Mouse (Mus musculus): Measurements from ENCODE around the gene Git1. TPM values are rescaled to one million over a fixed set of nuclear protein-coding genes. Genes with fewer than 3 reads are reported as not detected.

Git1 gene
- polyA plus RNA-seq, 1 experiment from 2014 or later, result 11.9 TPM

DNA sequence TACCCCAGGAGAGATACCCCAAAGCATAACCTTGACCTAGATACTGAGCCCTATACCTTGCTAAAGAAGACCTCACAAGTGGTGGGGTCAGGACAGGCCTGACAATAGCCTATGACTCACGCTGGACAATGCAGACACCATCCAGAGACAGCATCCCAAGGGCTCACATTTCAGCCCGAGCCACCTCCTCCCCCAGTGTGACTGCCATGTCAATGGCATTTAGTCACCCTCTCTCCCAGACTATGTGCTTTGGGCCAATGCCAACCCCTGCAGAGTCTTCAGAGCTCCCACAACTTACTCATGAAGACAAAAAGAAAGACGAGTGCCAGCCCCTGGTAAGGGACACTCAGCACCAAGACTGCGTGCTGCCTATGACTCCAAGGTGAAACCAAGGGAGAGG is 28.7 kb upstream of the Git1 start:
- peak overlapping the region; percentile 68; the same call in 1 of the 2 replicates for H3K27ac ChIP-seq
- no peak overlapping the region for H3K4me3 ChIP-seq
- peaks cover 12% of the 10 kb centered on the region; the same call in 1 of the 2 replicates for H3K36me3 ChIP-seq
- 48% methylated on average over 4 of the region's 4 CpGs for whole genome bisulfite sequencing
- H3K27me3 ChIP-seq (ENCODE audit: insufficient read depth, poor library complexity, severe bottlenecking), result peaks cover 92% of the 10 kb centered on the region
- peaks cover 58% of the 10 kb centered on the region for H3K4me1 ChIP-seq
- DNase-seq (ENCODE audit: low spot score), result no peak
- no peaks in the 10 kb centered on the region for H3K9me3 ChIP-seq

DNA sequence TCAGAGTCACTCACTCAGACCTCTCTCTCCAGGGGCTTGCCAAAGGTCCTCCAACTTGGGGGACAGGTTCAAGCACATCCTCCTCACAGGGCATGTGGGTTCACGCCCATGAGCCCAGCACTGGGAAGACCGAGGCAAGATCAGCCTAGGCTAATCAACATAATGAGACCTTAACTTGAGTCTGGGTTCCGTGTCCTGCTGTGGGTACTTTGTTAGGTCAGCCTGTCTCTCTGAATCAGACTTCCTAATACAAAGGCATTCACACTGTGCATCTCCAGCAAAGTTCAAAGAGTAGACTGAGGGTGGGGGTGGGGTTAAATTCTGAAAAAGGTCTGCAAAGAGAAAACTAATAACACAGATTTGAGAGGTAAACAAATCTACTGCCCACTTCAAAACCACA is 28.3 kb upstream of the Git1 start:
- DNase-seq (ENCODE audit: low spot score), result no peak
- Histone ChIP-seq H3K4me3 (no peak overlapping the region), H3K27me3 (ENCODE audit: insufficient read depth, poor library complexity, severe bottlenecking) (peaks cover 95% of the 10 kb centered on the region), H3K4me1 (peaks cover 58% of the 10 kb centered on the region), H3K36me3 (peaks cover 14% of the 10 kb centered on the region; the same call in 1 of the 2 replicates), H3K27ac (peak overlapping the region; percentile 68; the same call in 1 of the 2 replicates), H3K9me3 (no peaks in the 10 kb centered on the region)
- WGBS, result 76% methylated on average over 3 of the region's 3 CpGs

DNA sequence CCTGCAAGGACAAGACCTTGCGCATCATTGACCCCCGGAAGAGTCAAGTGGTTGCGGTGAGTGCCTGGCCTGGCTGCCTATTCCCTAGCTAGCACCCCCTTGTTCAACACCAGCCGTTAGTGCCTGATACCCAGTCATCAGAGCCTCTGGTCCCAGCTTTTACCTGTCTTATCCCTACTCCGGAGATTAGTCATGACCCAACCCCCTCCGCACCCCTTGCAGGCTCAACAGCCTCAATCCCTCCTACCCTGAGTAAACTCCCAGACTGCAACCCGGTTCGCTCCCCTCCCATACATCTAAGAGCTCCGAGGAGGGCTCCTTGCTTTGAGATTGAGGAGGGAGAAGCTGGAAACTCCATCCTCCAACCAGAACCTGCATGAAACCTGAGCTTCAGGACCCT is 26.8 kb upstream of the Git1 start:
- 28% methylated on average over 9 of the region's 9 CpGs for WGBS
- Histone ChIP-seq H3K4me1 (peaks cover 61% of the 10 kb centered on the region), H3K27ac (peak overlapping the region; percentile 43; the same call in 1 of the 2 replicates), H3K9me3 (no peaks in the 10 kb centered on the region), H3K36me3 (peaks cover 27% of the 10 kb centered on the region), H3K4me3 (peak overlapping the region; percentile 38), H3K27me3 (ENCODE audit: insufficient read depth, poor library complexity, severe bottlenecking) (peaks cover 98% of the 10 kb centered on the region)
- no peak for DNase-seq (ENCODE audit: low spot score)

DNA sequence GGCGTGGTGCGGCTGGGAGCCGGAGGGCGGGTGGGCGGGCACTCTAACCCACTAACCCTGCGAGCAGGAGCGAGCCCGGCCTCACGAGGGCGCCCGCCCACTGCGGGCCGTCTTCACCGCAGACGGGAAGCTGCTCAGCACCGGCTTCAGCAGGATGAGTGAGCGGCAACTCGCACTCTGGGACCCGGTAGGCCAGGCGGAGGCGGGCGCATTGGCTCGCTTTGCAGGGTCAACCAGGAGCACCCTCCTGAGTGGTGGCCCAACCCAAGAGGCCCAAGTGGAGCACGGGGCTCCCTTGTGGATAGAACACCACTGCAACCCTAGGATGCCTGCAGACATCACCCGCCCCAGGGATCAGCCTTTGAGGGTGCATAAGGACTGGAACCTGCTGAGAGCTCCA is 26.2 kb upstream of the Git1 start:
- no peaks in the 10 kb centered on the region for H3K9me3 ChIP-seq
- WGBS, result 5% methylated on average over 25 of the region's 25 CpGs
- H3K27me3 ChIP-seq (ENCODE audit: insufficient read depth, poor library complexity, severe bottlenecking), result peaks cover 99% of the 10 kb centered on the region
- peaks cover 33% of the 10 kb centered on the region for H3K36me3 ChIP-seq
- peak overlapping the region; percentile 38 for H3K4me3 ChIP-seq
- no peak for DNase-seq (ENCODE audit: low spot score)
- H3K4me1 ChIP-seq, result peaks cover 62% of the 10 kb centered on the region
- H3K27ac ChIP-seq, result peak overlapping the region; percentile 43; the same call in 1 of the 2 replicates

DNA sequence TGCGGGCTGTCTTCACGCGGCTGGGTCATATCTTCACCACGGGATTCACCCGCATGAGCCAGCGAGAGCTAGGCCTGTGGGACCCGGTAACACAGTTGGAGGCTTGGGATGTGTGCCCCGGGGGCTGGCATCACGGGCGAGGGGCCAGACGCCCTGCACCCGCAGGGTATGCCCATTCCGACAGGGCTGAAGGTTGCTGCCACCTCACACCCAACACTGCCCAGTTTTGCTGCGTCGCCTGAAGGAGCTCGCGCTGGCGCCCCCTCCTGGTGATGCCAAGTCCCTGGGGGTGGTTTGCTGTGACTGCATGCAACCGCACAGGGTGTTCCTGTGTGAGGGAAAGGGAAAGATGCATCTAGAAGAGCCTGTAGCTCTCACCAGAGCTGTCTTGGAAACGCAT is 25.6 kb upstream of the Git1 start:
- Histone ChIP-seq H3K27me3 (ENCODE audit: insufficient read depth, poor library complexity, severe bottlenecking) (peaks cover 99% of the 10 kb centered on the region), H3K27ac (0 out of 2 replicates have a peak overlapping the region, but pooled peaks have one; percentile 43), H3K9me3 (no peaks in the 10 kb centered on the region), H3K4me3 (peak overlapping the region; percentile 38), H3K4me1 (peaks cover 55% of the 10 kb centered on the region), H3K36me3 (peaks cover 39% of the 10 kb centered on the region)
- 14% methylated on average over 20 of the region's 20 CpGs for whole genome bisulfite sequencing
- no peak for DNase-seq (ENCODE audit: low spot score)

DNA sequence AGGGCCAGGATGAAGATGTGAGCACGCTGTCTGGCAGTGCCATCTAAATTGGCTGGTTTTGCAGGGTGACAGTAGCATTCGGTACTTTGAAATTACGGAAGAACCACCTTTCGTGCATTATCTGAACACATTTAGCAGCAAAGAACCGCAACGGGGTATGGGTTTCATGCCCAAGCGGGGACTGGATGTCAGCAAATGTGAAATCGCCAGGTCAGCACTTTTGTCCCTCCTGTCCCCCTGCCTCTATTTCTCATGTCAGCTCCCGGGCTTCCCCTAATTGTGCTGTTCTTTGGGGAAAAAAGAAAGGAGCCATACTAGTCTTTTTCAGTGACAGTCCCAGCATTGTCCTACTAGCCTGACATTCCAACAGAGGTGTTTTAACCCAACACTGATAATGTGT is 25.0 kb upstream of the Git1 start:
- 84% methylated on average over 9 of the region's 9 CpGs for WGBS
- Histone ChIP-seq H3K36me3 (peaks cover 43% of the 10 kb centered on the region), H3K27me3 (ENCODE audit: insufficient read depth, poor library complexity, severe bottlenecking) (peaks cover 96% of the 10 kb centered on the region), H3K27ac (no peak overlapping the region), H3K4me1 (peaks cover 49% of the 10 kb centered on the region), H3K9me3 (no peaks in the 10 kb centered on the region), H3K4me3 (no peak overlapping the region)
- DNase-seq (ENCODE audit: low spot score), result no peak

DNA sequence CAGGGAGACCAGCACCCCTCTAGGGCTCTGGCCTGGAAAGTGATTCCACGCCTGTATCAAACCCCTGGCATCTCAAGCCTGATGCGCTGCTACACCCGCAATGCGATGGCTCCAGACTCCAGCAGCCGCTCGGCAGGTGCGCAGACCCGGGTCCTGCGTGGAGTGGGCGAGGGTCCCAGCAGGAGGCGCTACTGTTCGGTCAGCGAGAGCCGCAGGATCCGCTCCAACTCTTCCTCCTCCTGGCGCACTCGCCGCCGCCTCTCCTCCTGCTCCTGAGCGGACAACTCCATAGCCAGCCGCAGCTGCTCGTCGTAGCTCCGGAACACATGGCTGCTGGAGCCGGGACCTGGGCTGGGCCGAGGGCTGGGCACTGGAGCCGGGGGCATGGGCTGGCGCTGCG is 22.0 kb upstream of the Git1 start:
- Histone ChIP-seq H3K4me1 (peaks cover 23% of the 10 kb centered on the region), H3K9me3 (no peaks in the 10 kb centered on the region), H3K4me3 (no peak overlapping the region), H3K27ac (no peak overlapping the region), H3K27me3 (ENCODE audit: insufficient read depth, poor library complexity, severe bottlenecking) (peaks cover 66% of the 10 kb centered on the region), H3K36me3 (peaks cover 44% of the 10 kb centered on the region)
- WGBS, result 66% methylated on average over 29 of the region's 29 CpGs
- DNase-seq (ENCODE audit: low spot score), result no peak

DNA sequence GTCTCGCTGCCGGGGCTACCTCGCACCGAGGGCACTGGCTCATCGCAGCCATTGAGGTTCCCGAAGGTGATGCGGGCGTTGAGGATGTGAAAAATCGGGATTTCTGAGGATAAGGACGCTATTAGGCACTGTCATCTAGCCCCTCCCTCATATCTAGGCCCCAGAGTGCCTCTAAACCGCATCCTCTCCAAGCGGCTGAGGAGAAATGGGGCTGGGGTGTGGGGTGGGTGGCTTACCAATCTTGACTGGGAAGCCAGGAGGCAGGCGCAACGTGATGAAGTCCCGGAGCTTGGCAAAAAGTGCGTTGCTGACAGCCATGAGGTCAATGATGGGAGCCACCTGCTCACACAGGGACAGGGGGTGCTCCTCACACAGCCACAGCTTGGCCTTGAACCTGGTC is 20.6 kb upstream of the Git1 start:
- Histone ChIP-seq H3K27ac (no peak overlapping the region), H3K4me3 (no peak overlapping the region), H3K36me3 (peaks cover 46% of the 10 kb centered on the region), H3K4me1 (peaks cover 12% of the 10 kb centered on the region), H3K9me3 (no peaks in the 10 kb centered on the region), H3K27me3 (ENCODE audit: insufficient read depth, poor library complexity, severe bottlenecking) (peaks cover 57% of the 10 kb centered on the region)
- 83% methylated on average over 16 of the region's 16 CpGs for WGBS
- DNase-seq (ENCODE audit: low spot score), result no peak

DNA sequence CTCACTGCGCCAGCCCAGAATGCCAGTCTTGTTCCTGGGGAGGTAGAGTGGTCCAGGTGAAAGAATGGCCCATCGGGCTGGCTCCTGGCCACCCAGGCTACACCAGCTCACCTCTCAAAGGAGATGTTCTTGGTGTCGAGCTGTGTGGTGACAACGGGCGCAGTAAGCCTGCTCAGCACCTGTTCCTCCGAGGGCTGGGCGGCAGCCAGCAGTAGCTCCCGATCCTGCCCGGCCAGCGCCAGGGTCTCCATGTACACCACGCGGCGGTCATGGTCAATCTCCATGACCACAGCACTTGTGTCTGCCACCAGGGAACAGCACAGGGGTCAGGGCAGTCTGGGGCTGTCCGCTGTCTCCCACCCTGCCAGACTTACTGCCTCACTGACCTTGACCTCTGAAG is 17.1 kb upstream of the Git1 start:
- Histone ChIP-seq H3K4me3 (no peak overlapping the region), H3K36me3 (peaks cover 26% of the 10 kb centered on the region), H3K27ac (no peak overlapping the region), H3K27me3 (ENCODE audit: insufficient read depth, poor library complexity, severe bottlenecking) (peaks cover 23% of the 10 kb centered on the region; the same call in 1 of the 2 replicates), H3K9me3 (no peaks in the 10 kb centered on the region), H3K4me1 (peaks cover 8% of the 10 kb centered on the region)
- WGBS, result 91% methylated on average over 14 of the region's 14 CpGs
- peak; percentile 73 for DNase-seq (ENCODE audit: low spot score)

DNA sequence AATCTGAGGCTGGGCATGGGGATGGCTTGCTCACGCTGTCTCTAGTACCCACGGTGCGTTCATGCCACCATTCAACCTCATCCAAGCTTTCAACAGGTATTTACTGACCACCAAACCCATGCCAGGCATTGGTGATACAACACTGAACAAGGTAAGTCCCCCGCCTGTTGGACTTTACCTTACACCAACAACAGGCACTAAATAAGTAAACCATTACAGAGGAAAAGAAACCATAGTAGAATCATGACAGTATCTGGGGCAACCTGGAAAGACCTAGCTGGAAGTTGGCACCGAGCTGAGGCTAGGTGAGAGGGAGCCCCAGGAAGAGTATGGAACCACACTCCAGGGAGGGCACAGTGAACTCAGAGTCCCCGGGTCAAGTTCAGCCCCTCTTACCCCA is 16.5 kb upstream of the Git1 start:
- Histone ChIP-seq H3K36me3 (peaks cover 19% of the 10 kb centered on the region), H3K4me1 (peaks cover 2% of the 10 kb centered on the region), H3K4me3 (no peak overlapping the region), H3K9me3 (no peaks in the 10 kb centered on the region), H3K27ac (no peak overlapping the region), H3K27me3 (ENCODE audit: insufficient read depth, poor library complexity, severe bottlenecking) (peaks cover 17% of the 10 kb centered on the region; the same call in 1 of the 2 replicates)
- 85% methylated on average over 6 of the region's 6 CpGs for WGBS
- no peak for DNase-seq (ENCODE audit: low spot score)

DNA sequence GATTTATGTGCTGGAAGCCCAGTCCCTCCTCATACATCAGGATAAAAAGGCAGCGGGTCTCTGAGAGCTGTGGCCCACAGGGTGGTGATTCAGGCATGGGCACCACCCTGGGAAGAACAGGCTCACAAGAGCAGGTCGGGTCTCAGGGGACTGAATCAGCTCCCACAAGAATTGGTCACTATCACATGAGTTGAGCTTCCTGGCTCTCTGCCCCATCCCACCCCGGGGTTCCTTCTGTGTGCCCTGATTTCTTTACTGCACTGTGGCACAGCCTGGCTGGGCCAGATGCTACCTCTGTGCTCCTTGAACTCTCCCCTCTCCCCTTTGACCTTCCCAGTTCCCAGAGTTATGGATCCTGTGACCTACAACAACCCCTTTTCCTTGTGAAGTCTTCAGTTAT is 10.3 kb upstream of the Git1 start:
- no peaks in the 10 kb centered on the region for H3K27me3 ChIP-seq (ENCODE audit: insufficient read depth, poor library complexity, severe bottlenecking)
- H3K36me3 ChIP-seq, result no peaks in the 10 kb centered on the region
- WGBS, result 52% methylated on average over 3 of the region's 3 CpGs
- H3K4me3 ChIP-seq, result no peak overlapping the region
- no peak for DNase-seq (ENCODE audit: low spot score)
- no peak overlapping the region for H3K27ac ChIP-seq
- H3K9me3 ChIP-seq, result no peaks in the 10 kb centered on the region
- H3K4me1 ChIP-seq, result peaks cover 28% of the 10 kb centered on the region

DNA sequence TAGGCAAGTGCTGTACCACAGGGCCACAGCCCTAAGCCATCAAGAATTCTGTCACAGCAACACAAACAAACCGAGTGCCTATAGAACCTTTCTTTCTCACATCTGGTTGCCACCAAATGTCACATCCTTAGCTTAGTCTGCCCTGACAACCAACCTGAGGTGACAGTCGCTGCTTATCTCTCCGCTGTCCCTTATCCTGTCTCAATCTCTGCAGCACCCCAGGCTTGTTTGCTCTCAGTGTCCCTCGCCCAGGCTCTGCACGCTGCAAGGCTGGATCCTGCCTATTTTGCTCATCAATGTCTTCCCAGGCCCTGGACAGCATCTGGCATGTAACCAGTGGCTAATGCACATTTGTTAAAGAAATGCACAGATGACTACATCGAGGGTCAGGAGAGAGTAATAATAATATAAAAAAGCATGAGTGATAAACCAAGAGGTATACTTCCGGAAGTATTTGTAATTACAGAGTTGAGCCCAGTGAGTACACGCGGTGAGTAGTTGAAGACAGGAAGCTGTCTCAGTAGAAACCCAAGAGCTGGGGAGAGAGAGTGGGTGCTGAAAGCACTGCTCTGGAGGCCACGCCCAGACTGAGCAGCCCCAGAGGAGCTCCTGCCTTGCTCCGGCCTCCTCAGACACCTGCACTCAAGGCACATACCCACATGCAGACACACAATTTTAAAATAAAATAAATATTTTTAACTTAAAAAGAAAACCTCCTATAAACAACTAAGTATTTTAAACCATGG is 9.7 kb upstream of the Git1 start:
- DNase-seq (ENCODE audit: low spot score), result no peak
- WGBS, result 27% methylated on average over 11 of the region's 11 CpGs

DNA sequence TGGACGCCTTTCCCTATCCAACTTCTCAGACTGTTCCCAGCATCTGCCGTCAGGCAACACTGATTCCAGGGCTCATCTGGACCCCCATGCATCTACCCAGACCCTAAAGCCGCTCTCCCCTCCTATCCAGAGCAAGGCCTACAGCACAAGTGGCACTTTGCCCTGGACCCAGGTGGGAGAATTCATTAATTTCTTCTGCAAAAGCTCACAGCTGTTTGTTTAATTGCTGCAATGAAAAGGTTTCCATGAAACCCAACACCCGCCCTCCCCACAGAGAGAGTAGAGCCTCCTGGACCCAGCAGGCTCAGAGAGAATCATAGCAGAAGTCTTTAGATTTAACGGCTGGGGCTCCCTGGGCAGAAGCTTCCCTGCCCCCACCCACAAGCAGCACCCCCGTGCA is 8.1 kb upstream of the Git1 start:
- 70% methylated on average over 6 of the region's 6 CpGs for WGBS
- no peaks in the 10 kb centered on the region for H3K36me3 ChIP-seq
- 0 out of 2 replicates have a peak, but pooled peaks cover 3% of the 10 kb centered on the region for H3K27me3 ChIP-seq (ENCODE audit: insufficient read depth, poor library complexity, severe bottlenecking)
- H3K4me3 ChIP-seq, result no peak overlapping the region
- no peak for DNase-seq (ENCODE audit: low spot score)
- no peaks in the 10 kb centered on the region for H3K9me3 ChIP-seq
- peaks cover 47% of the 10 kb centered on the region for H3K4me1 ChIP-seq
- no peak overlapping the region for H3K27ac ChIP-seq

More for the DNA sequence above, 9.7 kb upstream of the Git1 start:
- Histone ChIP-seq H3K27ac (no peak overlapping the region), H3K36me3 (no peaks in the 10 kb centered on the region), H3K4me3 (no peak overlapping the region), H3K9me3 (no peaks in the 10 kb centered on the region), H3K4me1 (peaks cover 34% of the 10 kb centered on the region), H3K27me3 (ENCODE audit: insufficient read depth, poor library complexity, severe bottlenecking) (no peaks in the 10 kb centered on the region)
